Mouse (Mus musculus): ENCODE measurements around the gene Rdx. TPM values are rescaled to one million over a fixed set of nuclear protein-coding genes. Genes with fewer than 3 reads are reported as not detected.

Gene Rdx
- total RNA-seq (2021), result 10 to 100 TPM; 43.3 to 46.4 TPM

DNA sequence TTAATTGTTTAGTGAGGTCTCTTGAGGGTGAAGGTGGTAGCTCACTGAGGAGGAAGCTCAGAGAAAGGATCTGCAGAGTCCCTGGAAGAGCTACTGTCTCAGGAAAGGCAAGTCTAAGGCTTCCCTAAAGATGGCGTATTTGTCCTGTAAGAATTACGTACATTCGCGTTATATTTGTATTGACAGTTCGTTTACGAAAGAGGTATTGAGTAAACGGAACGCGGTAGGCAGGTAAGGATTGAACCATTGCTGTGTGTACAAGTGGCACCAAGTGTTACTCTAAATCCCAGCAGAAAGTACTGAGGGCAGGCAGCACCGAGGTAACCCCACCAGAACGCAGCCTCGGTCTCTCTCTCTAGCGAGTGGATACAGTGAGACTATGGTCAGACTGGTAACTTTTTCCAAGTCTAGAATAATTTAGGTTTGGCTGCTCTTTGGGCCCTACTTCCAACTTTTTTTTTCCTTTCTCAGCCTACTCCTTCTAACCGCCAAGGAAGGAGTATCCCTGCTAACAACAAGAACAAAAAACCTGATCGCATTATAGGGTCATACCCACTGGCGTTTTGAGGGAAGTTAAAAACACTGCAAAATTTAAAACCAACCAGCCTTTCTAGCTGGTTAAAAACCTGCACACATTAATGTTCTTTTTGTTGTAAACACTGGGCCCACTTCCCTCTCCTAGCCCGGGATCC, at the start of gene Rdx:
Gene Rdx (plus strand): TSS at position 45 of the 692 bp plus-strand sequence.
- intact Hi-C loops (cut with DNase I), result loop anchor here (5.0 kb wide), 2 partner anchors 70 to 120 kb away; partner anchors contain the start of gene Zc3h12c
- DNase-seq (ENCODE audit: low spot score in 2 of 2), result peak; percentile 10 to 15

DNA sequence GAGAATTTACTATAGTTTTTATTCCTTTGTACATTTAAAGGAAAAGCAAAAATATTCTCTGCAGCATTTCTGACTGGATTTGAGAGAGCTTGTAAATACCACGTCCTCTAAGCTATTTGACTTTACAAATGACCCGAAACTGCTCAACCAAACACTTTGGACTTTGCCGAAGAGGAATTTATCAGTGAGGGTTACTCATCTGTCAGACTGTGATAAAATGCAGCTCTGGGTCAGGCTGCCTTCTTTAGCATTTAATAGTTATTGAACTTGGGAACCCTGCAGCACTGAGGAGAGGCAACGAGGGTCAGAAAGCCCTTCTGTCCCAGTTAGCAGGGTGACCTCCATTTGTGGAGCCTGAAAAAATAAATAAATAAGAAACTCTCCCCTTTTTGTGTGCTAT, 43.5 kb upstream of the Rdx start:
- intact Hi-C loops (cut with DNase I), result no loop called here
- no peak for DNase-seq (ENCODE audit: low spot score in 2 of 2)

DNA sequence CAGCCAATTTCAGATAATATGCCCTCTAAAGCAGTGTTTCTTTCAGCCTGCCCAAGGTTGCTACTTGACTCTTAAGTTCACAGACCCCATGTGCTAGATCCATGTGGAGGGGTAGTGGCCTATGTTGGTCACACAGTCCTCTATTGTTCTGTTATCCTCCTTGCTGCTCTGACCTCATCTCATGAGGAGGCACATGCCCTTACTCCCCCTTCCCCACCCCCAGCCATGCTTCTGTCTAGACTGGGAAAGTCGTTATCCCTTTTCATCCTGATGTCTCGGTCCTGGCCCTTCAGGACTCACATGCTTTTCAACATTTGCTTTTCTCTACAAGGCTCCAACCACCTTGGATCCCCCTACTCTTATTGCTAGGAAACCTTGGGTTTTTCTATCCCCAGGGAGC, 39.6 kb upstream of the Rdx start:
- DNase-seq (ENCODE audit: low spot score in 2 of 2), result no peak
- intact Hi-C loops (cut with DNase I), result no loop called here

DNA sequence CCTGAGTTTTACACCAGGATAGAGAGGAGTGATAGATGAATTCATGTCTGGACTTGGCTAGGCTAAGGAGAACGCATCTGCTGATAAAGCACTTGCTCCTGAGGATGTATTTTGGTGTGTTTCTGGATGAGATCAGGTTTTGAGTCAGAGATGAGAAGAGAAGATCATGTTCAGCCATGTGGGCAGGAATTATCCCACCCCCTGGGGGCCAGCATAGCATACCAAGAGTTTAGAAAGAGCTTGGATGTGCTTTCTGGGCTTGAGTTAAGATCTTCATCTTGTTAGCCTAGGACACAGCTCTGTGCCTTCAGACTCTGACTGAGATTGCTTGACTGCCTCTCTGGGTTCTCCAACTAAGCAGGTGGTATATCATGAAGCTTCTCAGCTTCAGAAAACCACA, 38.5 kb upstream of the Rdx start:
- intact Hi-C loops (cut with DNase I), result no loop called here
- DNase-seq (ENCODE audit: low spot score in 2 of 2), result no peak

DNA sequence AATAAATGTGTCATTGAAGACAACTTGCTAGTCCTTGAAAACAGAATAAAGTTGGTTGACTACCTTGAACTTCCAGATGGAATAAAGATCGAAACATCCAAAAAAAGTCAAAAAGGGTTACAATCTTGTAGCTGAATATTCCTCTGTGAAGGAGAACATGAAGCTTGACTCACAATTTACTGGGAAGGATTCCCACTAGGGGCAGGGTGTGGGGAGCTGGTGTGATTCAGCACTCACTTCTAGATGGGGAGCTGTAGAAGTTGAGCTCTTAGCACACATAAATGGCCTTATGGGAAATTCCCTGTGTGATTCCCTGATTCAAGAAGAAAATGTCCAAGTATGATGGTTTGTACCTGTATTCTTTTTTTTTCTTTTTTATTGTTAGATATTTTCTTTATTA, 34.7 kb upstream of the Rdx start:
- no peak for DNase-seq (ENCODE audit: low spot score in 2 of 2)
- intact Hi-C loops (cut with DNase I), result no loop called here

DNA sequence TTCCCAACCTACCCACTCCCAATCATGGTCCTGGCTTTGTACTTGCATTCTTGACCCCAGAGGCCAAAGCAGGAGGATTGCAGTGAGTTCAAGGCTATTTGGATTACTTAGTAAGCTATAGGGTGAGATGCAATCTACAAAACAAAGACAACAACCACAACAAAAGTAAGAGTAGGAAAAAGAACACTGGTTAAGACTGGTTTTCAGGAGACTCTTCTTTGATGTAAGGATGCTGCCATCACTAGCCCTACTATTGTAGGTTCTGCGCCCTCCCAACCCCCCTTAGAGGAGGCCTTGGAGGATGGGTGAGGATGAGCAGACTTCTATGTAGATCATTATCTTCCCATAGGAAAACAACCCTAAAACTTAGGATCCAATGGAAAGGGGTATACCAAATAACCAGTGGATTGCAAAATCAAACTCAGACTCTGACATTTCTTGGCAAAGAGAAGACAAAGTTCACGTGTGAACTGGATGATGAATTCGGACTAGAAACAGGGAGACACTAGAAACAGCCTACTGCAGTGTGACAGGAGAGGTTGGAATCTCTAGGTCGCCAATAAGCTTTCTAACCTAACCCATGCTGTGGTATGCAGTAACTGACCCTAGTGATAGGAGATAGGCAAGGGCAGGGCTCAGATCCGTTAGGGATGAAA, 34.1 kb upstream of the Rdx start:
- intact Hi-C loops (cut with DNase I), result no loop called here
- no peak for DNase-seq (ENCODE audit: low spot score in 2 of 2)

DNA sequence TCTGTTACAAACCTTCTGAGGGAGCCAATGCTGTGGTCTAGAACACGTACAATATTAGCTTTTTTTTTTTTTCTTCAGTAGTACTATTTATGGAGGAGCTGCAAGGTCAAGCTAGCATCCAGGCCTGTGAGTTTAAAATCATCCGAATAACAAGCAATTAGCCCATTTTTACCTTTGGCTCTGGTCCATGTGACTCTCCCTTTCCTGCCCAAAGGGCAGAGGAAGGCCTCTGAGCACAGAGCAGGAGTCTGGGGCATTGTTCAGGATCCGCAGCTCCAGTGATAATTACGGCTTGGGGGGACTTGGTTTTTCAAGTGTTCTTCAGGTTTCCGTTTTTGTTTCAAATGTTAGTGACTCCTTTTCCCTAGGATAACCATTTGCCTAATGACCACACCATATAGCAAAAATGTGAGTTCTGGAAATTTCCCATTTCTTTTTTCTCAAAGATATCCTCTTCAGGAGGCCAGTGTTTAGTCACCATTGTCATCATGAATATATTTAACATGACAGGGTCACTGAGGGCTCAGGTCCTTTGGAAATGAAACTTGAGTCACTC, 33.0 kb upstream of the Rdx start:
- intact Hi-C loops (cut with DNase I), result no loop called here
- no peak for DNase-seq (ENCODE audit: low spot score in 2 of 2)

DNA sequence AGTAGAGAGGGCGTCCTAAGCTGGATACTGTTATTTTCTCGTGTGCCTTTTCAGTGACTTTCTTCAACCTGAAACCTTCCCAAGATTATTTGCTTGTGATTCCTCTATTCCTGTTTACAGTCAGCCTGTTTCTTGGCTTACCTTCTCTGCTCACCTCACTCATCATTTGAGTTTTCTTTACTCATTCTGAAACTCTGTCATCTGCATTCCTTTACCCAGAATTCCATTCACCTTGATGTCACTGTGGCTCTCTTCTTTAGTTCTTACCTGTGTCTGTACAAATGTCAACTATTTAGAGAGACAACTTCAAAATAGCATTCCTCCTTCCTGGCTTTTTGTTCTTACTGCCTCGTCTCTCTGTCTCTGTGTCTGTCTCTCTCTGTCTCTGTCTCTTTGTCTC, 29.9 kb upstream of the Rdx start:
- no peak for DNase-seq (ENCODE audit: low spot score in 2 of 2)
- intact Hi-C loops (cut with DNase I), result no loop called here

DNA sequence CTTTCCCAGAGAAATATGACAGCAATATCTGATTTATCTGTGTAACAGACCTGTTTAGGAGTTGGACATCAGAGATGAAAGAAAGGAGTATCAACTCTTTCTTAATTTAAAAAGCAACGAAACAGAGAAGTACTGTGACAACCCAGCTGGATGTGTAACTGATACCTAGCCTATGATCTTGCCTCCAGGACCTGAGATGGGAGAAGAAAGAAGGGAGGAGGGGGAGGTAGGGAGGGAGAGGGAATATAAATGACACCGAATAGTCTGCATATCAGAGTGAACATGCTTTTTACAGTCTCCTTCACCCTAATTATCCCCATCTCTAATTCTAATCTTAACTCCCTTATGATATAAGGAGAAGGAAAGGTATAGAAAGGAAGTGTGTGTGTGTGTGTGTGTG, 29.1 kb upstream of the Rdx start:
- no peak for DNase-seq (ENCODE audit: low spot score in 2 of 2)
- intact Hi-C loops (cut with DNase I), result no loop called here

DNA sequence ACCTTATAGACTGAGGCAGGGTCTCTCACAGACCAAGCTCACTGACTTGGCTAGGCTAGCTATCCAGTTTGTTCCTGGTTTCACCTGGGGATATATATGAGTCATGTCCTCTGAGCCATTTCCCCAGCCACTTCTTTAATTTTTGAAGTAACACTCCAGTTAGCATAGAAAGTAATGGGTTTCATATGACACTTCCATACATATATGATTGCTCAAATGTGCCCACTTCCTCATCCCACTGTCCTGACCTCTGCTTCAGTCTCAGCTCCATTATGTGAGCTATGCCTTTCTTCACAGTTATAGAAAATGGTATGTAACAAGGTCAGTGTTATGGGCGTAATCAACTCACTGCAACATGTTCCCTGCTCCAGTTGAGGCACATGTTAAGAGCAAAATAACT, 28.5 kb upstream of the Rdx start:
- intact Hi-C loops (cut with DNase I), result no loop called here
- DNase-seq (ENCODE audit: low spot score in 2 of 2), result no peak

DNA sequence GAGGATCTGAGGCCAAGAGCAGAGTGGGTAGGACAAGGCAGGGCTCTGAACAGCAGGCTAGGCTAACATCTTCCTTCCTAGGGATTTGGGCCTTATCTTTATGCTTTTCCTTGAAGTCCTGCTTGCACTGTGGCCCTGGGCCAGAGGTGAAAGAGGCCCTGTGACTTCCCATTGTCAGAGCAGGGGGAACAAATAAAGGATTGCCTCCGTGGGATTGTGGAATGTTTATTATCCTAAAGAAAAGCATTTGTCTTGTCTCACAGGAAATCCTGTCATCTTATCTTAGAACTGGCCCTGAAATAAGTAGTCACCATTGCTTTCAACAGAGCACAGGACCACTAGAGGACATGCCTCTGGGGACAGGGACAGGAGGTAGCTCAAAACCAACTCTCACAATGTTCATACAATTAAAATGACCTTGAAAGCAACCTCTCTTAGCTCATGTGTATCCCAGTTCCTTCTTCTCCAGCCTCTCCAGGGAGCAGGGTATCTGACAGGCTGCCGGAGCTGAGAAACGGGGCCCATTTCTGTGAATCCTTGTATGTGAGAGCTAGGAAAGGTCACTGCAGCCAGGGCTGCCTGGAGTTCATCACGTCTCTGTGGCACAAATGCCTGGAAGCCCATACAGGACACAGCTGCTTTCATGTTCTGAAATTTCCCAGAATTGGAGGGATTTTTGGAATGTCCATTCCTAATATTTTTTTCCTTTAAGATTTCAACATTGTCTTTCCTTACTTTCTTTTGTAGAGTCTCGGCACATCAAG, 19.5 kb upstream of the Rdx start:
- intact Hi-C loops (cut with DNase I), result no loop called here
- no peak for DNase-seq (ENCODE audit: low spot score in 2 of 2)

DNA sequence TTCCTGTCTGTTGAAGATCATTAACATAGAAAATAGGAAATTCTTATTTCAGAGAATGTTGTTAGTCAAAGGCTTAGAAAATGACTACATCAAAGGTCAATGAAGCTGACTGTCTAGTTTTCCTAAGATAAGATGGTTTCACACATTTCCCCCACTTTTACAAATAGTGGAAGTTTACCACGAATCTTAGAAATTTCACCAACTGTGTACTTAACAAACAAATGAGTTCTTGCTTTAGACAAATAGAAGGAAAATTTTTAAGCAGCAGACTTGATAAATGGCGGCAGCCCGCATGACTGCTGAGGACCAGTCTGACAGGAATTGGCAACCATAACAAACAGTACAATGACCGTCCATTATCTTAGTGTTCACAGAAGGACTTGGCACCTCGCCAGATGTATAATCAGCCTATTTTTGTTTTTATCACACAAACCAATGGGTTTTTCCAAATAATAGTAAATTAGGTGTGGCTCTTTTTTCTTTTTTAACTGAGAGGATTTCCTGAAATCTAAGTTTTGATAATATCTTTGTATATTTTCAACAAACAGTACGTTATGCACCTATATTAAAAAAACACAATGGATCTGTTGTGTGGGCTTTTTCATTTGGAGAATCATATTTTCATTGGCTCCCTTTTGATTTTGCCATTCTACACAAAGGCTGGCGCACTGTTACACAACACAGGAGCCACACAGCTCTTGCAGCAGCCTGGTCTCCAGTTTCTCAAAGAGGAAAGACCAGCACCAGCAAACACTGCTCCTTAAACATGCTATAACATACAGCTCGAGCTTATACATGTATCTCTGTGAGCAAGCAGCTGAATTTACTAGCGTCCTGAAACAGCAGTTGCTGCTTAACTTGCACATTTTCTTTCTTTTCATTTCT, 18.2 kb upstream of the Rdx start:
- DNase-seq (ENCODE audit: low spot score in 2 of 2), result no peak
- intact Hi-C loops (cut with DNase I), result no loop called here

DNA sequence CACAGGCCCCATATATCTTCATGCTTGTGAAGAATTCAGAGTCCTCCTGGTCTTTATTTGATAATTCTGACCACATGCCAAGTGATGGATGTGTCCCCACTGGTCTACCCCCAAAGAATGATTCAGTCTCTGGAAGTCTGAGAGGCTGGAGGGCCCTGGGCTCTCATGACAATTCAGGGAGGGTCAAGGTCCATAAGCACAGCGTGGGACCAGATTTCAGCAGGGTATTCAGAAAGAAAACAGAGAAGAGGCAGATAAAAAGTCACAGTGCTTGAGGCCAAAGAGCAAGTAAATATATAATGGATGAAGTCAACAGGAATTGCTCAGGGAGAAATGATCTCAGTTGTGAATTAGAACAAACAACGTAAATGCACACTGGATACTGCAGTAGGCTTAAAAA, 15.5 kb upstream of the Rdx start:
- no peak for DNase-seq (ENCODE audit: low spot score in 2 of 2)
- intact Hi-C loops (cut with DNase I), result no loop called here

DNA sequence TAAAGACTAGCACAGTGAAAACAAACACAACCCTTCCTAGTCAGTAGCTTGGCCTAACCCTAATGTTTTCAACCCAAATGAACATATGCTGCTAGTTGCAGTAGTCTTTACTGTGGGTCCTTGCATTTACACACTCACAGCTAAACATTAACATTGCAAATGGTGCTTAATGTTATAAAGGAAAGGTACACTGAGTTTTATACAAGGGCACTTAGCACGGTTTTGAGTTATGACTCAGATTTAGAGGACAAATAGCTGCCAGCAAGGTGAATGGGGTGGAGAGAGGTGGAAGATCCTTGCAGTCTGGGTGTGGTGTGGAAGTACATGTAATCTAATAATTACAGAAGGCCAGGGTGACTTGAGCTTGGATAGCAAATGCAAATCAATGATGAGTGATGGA, 9.5 kb upstream of the Rdx start:
- DNase-seq (ENCODE audit: low spot score in 2 of 2), result no peak
- intact Hi-C loops (cut with DNase I), result no loop called here

DNA sequence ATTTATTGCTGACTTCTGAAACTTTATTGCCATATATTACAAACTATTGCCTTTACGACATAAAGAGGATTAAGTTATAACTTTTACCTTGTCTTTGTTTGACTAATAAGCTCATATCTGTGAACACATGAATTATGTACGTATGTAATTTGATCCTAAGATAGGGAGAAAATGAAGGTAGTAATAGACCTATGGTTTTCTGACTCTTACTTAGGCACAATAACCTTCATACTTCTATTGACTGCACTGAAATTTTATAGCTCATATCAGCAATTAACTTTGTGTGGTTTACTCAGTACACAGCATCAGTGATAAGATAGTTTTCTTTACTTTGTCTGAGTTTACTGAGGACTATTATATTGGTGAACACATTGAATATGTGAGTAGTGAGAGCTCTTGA, 5.3 kb upstream of the Rdx start:
- intact Hi-C loops (cut with DNase I), result loop anchor here (5.0 kb wide), 1 partner anchor 509 kb away; no protein-coding TSS in a partner anchor
- no peak for DNase-seq (ENCODE audit: low spot score in 2 of 2)

DNA sequence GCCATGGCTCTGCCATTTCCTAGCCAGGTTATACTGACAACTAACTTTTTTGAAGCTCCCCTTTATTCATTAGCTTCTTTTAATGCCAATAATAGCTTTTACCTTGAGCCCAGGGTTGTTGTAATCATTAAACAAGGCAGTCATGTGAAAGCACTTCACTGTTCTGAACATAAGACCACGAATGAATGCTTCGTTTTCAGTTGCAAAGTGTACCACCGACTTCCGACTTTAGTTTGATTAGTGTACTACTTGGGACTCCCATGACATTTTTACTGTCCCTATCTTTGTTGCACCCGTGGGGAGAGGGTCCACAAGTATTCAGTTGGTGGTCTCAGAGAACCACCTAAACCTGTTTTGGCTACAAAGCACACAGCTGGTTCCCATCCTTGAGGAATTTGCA, 287 bp upstream of the Rdx start:
- intact Hi-C loops (cut with DNase I), result loop anchor here (5.0 kb wide), 2 partner anchors 69 to 121 kb away; partner anchors contain the start of gene Zc3h12c
- no peak for DNase-seq (ENCODE audit: low spot score in 2 of 2)

DNA sequence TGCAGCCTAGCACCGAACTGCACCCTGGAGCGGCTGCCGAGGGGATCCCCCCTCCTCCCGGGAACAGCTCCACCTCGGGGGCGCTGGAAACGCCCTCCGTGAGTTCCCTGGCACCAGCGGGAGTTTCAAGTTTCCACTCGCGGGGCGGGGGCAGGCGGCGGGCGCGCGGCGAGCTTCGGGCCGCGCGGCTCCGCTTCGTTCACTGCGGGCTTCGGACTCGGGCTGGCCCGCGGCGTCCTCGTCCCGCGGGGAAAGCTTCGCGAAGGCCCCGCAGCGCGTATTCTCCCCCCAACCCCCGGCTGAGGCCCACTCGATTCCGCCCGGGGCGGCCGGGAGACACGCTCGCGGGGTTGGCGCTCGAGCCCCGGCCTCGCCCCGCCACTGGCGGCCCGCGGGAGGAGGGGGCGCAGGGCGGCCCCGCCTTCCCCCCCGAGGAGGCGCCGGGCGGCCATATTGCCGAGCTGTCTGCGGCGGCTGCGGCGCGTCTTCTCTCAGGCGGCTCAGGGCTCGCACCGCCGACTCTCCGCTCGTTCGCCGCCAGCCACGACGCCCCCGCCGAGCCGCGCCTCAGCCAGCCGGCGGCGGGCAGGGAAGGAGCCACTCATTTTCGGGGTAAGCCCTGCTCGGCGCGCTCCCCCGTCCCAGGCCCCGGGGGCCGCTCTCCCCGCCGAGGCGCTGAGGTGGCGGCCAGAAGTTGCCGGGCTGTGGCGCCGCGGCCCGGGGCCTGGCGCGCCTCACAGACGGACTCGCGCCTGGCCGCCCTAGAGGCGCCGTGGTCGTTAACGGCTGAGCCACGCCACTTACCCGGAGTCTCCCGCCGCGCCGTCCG, 1.1 kb downstream of the Rdx start:
- peak; percentile 79 to 87 for DNase-seq (ENCODE audit: low spot score in 2 of 2)
- intact Hi-C loops (cut with DNase I), result loop anchor here (1.0 to 5.0 kb wide), 3 partner anchors 48 to 119 kb away; partner anchors contain the start of gene Zc3h12c

DNA sequence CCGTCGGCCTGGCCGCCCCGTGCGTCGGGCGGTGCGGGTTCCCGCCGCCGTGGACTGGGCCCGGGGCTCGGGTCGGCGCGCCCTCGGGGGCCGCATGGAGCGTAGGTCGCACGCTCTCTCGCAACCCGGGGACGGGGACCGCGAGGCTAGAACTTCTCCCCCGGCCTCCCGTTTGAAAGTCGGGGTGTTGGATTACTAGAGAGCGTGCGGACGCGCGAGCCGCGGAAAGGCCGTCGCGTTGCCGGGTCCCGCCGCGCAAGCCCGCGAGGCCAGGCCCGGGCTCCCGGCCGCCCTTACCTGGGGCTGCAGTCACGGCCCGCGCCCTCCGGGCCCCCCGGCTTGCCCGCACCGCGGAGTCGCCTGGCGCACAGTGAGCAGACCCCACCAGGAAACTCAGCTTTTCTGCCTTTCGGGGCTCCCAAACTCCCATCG, 1.7 kb downstream of the Rdx start:
- intact Hi-C loops (cut with DNase I), result loop anchor here (1.0 to 5.0 kb wide), 3 partner anchors 48 to 119 kb away; partner anchors contain the start of gene Zc3h12c
- DNase-seq (ENCODE audit: low spot score in 2 of 2), result peak; percentile 60 to 69
